Mouse (Mus musculus) testis, adult 2 months (tissue): ENCODE measurements at regions not wholly inside any gene's neighbourhood (a gene's known extent, or its start where the extent isn't known, plus 50 kb on each side); places are given as distances from the start of the nearest gene placed in this dataset.

Source experiments
- CTCF ChIP-seq: fragments of 200-500 bp; IDR thresholded peaks from 2 replicates; pipeline ENCODE4 v1.5.1; 2012; ENCODE audit warnings: low read depth, mild to moderate bottlenecking, inconsistent platforms, low read length, moderate library complexity; ENCODE audit not compliant: control insufficient read depth, insufficient read depth, insufficient replicate concordance
- POLR2A ChIP-seq: fragments of 200-500 bp; IDR thresholded peaks from 2 replicates; pipeline ENCODE4 v1.6.1; 2012; ENCODE audit warnings: low read depth, mild to moderate bottlenecking, inconsistent platforms, low read length, moderate library complexity; ENCODE audit not compliant: control insufficient read depth

DNA sequence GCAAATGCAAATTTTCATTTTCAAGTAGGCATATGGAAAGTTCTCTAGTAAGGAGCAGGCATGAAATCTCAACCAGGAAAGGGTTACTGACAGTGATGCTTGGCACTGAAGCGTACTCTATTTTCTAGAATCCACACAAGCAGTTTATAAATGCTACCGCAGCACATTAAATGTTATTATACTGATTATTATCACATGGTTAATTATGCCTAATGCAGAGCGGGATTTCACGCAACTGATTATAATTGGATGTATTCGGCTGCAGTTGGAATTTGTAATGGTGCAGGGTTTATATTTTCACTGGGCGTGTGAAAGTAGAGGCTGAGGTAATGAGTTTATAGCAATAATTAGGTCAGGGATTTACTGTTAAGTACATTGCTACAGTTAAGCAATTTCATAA is 221.4 kb downstream of the Gm11077 start:
- TF ChIP-seq POLR2A (no peak), CTCF (no peak)
